Mouse (Mus musculus) skeletal muscle tissue, adult 2 months (tissue): ENCODE results near the gene Gm20388.
"Not testable (repeated sequence)": the region's sequence is repeated elsewhere in the genome, so short reads cannot be mapped to it uniquely, and the experiment has no call there.

Experiments
- DNase-seq: peaks from one replicate; pipeline ENCODE4 v3.0.0-alpha.2; 2012; ENCODE audit warnings: low read depth, low spot score

Gene Gm20388

GRCm38 (mm10) chr8:124152771-124153170 lies 4242.1 kb downstream of the Gm20388 start:
- DNase-seq, result no peak

GRCm38 (mm10) chr8:124156324-124156723 lies 4245.7 kb downstream of the Gm20388 start:
- DNase-seq, result no peak

- no peak for DNase-seq
These were observed 4251.0 kb downstream of the Gm20388 start for GRCm38 (mm10) chr8:124161683-124162082.

GRCm38 (mm10) chr8:124163258-124163657 lies 4252.6 kb downstream of the Gm20388 start:
- DNase-seq, result no peak

- no peak for DNase-seq
These were observed 4259.1 kb downstream of the Gm20388 start for GRCm38 (mm10) chr8:124169749-124170148.

GRCm38 (mm10) chr8:124170671-124171070 lies 4260.0 kb downstream of the Gm20388 start:
- DNase-seq, result no peak

- DNase-seq, result peak; percentile 41
These were observed 4261.2 kb downstream of the Gm20388 start for GRCm38 (mm10) chr8:124171557-124172528.

- DNase-seq, result no peak
These were observed 4263.0 kb downstream of the Gm20388 start for GRCm38 (mm10) chr8:124173688-124174087.

GRCm38 (mm10) chr8:124176133-124176532 lies 4265.5 kb downstream of the Gm20388 start:
- DNase-seq, result no peak

GRCm38 (mm10) chr8:124177092-124177491 lies 4266.5 kb downstream of the Gm20388 start:
- not testable (repeated sequence) for DNase-seq

GRCm38 (mm10) chr8:124180681-124181445 lies 4270.2 kb downstream of the Gm20388 start:
- no peak for DNase-seq

GRCm38 (mm10) chr8:124181751-124182150 lies 4271.1 kb downstream of the Gm20388 start:
- no peak for DNase-seq

GRCm38 (mm10) chr8:124182224-124182623 lies 4271.6 kb downstream of the Gm20388 start:
- peak; percentile 39 for DNase-seq

- peak; percentile 25 for DNase-seq
These were observed 4273.4 kb downstream of the Gm20388 start for GRCm38 (mm10) chr8:124184078-124184477.

- no peak for DNase-seq
These were observed 4273.9 kb downstream of the Gm20388 start for GRCm38 (mm10) chr8:124184507-124184906.

- no peak for DNase-seq
These were observed 4274.4 kb downstream of the Gm20388 start for GRCm38 (mm10) chr8:124185081-124185480.

GRCm38 (mm10) chr8:124190388-124190787 lies 4279.7 kb downstream of the Gm20388 start:
- DNase-seq, result no peak

GRCm38 (mm10) chr8:124192242-124192641 lies 4281.6 kb downstream of the Gm20388 start:
- DNase-seq, result no peak

GRCm38 (mm10) chr8:124192976-124193375 lies 4282.3 kb downstream of the Gm20388 start:
- peak; percentile 78 for DNase-seq

- DNase-seq, result no peak
These were observed 4283.4 kb downstream of the Gm20388 start for GRCm38 (mm10) chr8:124193992-124194391.

GRCm38 (mm10) chr8:124196195-124196594 lies 4285.6 kb downstream of the Gm20388 start:
- peak; percentile 66 for DNase-seq

- DNase-seq, result no peak
These were observed 4286.2 kb downstream of the Gm20388 start for GRCm38 (mm10) chr8:124196797-124197196.
